Mouse (Mus musculus): ENCODE data around the gene B3galnt1. TPM values are rescaled to one million over a fixed set of nuclear protein-coding genes. Genes with fewer than 3 reads are reported as not detected.
A peak's percentile ranks its signal among the peaks of the same experiment; 100 is the strongest.
"Not testable (repeated sequence)": the region's sequence is repeated elsewhere in the genome, so short reads cannot be mapped to it uniquely, and the experiment has no call there.

Gene B3galnt1
- polyA plus RNA-seq, 1 experiment from 2014 or later = 21.0 TPM

DNA sequence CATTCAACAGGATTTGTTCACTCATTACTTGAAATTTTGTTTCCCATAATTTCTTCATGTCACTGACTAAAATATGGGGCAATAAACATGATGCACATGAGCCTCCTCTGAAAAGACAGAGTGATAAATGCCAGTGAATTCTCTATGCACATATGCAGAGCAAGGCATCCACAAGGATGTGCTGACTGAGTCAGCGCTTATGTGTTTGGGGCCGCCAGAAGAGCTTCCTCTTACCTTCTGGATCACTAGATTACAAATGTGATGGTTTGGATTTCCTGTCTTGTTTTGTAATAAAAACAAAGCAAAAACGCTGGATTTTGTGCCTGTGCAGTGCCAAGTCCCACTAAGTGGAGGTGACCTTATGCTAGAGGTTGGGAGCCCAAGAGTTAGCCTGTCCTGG lies 22.0 kb downstream of the B3galnt1 start:
- H3K9me3 ChIP-seq (ENCODE audit: low read length) = no peaks in the 10 kb centered on the region
- no peak for ATAC-seq

DNA sequence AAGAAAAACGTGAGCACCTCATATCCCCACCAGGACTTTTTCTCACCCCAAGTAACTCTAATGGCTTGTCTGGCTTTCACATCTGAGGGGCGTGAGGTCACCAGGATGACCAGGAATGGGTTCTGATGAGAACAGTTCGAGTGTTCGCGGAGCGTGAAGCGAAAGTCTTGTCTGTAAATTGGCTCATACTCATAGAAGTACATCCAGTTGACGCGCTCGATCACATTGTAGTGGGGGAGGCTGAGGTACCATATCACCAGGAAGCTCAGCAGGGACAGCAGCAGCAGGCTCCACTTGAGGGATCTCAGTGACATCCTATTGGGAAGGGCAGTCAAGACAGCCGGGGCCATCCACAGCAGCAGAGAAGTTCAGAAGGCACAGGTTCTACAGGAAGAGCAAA lies 23.2 kb downstream of the B3galnt1 start:
- DNase-seq (ENCODE audit: low spot score) = no peak
- TF ChIP-seq CTCF (IDR thresholded peaks at IDR 0.05) (no peak), EP300 (IDR thresholded peaks at IDR 0.05) (no peak)
- Histone ChIP-seq H3K4me3 (ENCODE audit: low read depth, low read length) (no peak overlapping the region), H3K27me3 (replicated peaks; ENCODE audit: insufficient read depth, low read length) (no peaks in the 10 kb centered on the region), H3K4me2 (replicated peaks; ENCODE audit: low read depth, low read length) (no peak overlapping the region), H3K27ac (ENCODE audit: low read length) (no peak overlapping the region), H3K4me1 (ENCODE audit: insufficient read depth, low read depth, low read length) (no peaks in the 10 kb centered on the region), H3K9me3 (ENCODE audit: low read length) (no peaks in the 10 kb centered on the region), H3K36me3 (ENCODE audit: insufficient read depth, low read length) (no peaks in the 10 kb centered on the region), H3K9ac (replicated peaks; ENCODE audit: low read depth) (no peak overlapping the region)
- ATAC-seq = no peak
- WGBS = 94% methylated on average over 11 of the region's 11 CpGs

More for the DNA sequence above, 22.0 kb downstream of the B3galnt1 start:
- WGBS = 58% methylated on average over 3 of the region's 3 CpGs
- Histone ChIP-seq H3K4me1 (ENCODE audit: insufficient read depth, low read depth, low read length) (no peaks in the 10 kb centered on the region), H3K4me3 (ENCODE audit: low read depth, low read length) (no peak overlapping the region), H3K27ac (ENCODE audit: low read length) (no peak overlapping the region), H3K9ac (replicated peaks; ENCODE audit: low read depth) (no peak overlapping the region), H3K27me3 (replicated peaks; ENCODE audit: insufficient read depth, low read length) (no peaks in the 10 kb centered on the region), H3K36me3 (ENCODE audit: insufficient read depth, low read length) (no peaks in the 10 kb centered on the region), H3K4me2 (replicated peaks; ENCODE audit: low read depth, low read length) (no peak overlapping the region)
- no peak for TF ChIP-seq EP300 (IDR thresholded peaks at IDR 0.05)
- DNase-seq (ENCODE audit: low spot score) = no peak

DNA sequence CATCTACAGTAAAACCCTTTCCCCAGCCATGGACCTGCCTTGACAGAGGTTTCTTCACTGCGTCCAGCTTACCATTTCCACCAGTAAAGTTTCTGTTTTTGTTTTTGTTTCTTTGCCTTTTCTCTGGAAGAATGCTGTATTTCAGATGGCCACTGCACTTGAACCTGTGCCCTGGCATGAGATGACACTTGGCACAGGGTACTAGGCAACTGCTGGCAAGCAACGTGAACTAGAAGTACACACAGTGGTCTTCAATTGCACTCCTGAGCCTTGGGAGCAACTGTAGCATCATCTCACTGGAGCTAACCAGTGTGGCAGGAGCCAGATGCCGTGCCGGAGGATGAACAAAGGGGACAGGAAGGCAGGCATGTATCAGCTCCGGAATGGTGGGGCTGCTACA lies 26.2 kb downstream of the B3galnt1 start:
- Histone ChIP-seq H3K9ac (replicated peaks; ENCODE audit: low read depth) (no peak overlapping the region), H3K36me3 (ENCODE audit: insufficient read depth, low read length) (no peaks in the 10 kb centered on the region), H3K4me2 (replicated peaks; ENCODE audit: low read depth, low read length) (no peak overlapping the region), H3K27me3 (replicated peaks; ENCODE audit: insufficient read depth, low read length) (no peaks in the 10 kb centered on the region), H3K4me3 (ENCODE audit: low read depth, low read length) (no peak overlapping the region), H3K27ac (ENCODE audit: low read length) (no peak overlapping the region), H3K9me3 (ENCODE audit: low read length) (no peaks in the 10 kb centered on the region), H3K4me1 (ENCODE audit: insufficient read depth, low read depth, low read length) (no peaks in the 10 kb centered on the region)
- 86% methylated on average over 5 of the region's 5 CpGs for WGBS
- DNase-seq (ENCODE audit: low spot score) (no peak), ATAC-seq (no peak)
- TF ChIP-seq EP300 (IDR thresholded peaks at IDR 0.05) (no peak), CTCF (IDR thresholded peaks at IDR 0.05) (no peak)

DNA sequence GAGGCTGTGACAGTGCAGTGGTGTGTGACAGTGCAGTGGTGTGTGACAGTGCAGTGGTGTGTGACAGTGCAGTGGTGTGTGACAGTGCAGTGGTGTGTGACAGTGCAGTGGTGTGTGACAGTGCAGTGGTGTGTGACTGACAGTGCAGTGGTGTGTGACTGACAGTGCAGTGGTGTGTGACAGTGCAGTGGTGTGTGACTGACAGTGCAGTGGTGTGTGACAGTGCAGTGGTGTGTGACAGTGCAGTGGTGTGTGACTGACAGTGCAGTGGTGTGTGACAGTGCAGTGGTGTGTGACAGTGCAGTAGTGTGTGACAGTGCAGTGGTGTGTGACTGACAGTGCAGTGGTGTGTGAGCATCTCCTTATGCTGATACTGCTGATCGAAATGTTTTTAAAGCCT lies 33.2 kb downstream of the B3galnt1 start:
- H3K9me3 ChIP-seq (ENCODE audit: low read length); H3K27me3 ChIP-seq (replicated peaks; ENCODE audit: insufficient read depth, low read length); DNase-seq (ENCODE audit: low spot score); H3K9ac ChIP-seq (replicated peaks; ENCODE audit: low read depth); H3K4me1 ChIP-seq (ENCODE audit: insufficient read depth, low read depth, low read length); H3K36me3 ChIP-seq (ENCODE audit: insufficient read depth, low read length); H3K4me2 ChIP-seq (replicated peaks; ENCODE audit: low read depth, low read length); H3K27ac ChIP-seq (ENCODE audit: low read length); H3K4me3 ChIP-seq (ENCODE audit: low read depth, low read length); ATAC-seq: not testable (repeated sequence)
- WGBS = 95% methylated on average over 1 of the region's 1 CpGs

DNA sequence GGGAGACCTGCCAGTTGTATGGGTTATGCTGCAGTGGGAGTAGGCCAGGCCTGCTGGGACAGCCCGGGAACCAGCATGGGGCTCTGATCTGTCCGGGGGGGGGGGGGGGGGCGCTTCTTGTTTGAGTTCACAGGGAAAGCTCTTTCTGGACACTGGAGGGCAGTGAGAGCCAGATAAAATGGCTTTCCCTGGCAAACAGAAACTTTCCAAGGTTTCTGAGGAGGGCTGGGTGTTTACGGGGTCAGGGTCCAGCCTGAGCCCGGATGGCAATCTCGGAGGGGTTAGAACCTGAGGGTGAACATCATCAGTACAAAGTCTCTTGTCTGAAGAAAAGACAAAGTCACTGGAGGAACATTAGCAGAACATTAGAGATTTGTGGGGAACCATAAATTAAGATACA lies 35.4 kb downstream of the B3galnt1 start:
- H3K27me3 ChIP-seq (replicated peaks; ENCODE audit: insufficient read depth, low read length) = no peaks in the 10 kb centered on the region
- H3K4me1 ChIP-seq (ENCODE audit: insufficient read depth, low read depth, low read length) = peaks cover 11% of the 10 kb centered on the region; the same call in 1 of the 2 replicates
- WGBS = 87% methylated on average over 4 of the region's 6 CpGs
- no peak for ATAC-seq
- no peaks in the 10 kb centered on the region for H3K36me3 ChIP-seq (ENCODE audit: insufficient read depth, low read length)
- no peak for TF ChIP-seq CTCF (IDR thresholded peaks at IDR 0.05)
- no peak for TF ChIP-seq EP300 (IDR thresholded peaks at IDR 0.05)
- no peak overlapping the region for H3K9ac ChIP-seq (replicated peaks; ENCODE audit: low read depth)
- no peak overlapping the region for H3K27ac ChIP-seq (ENCODE audit: low read length)
- DNase-seq (ENCODE audit: low spot score) = no peak
- no peaks in the 10 kb centered on the region for H3K9me3 ChIP-seq (ENCODE audit: low read length)
- H3K4me2 ChIP-seq (replicated peaks; ENCODE audit: low read depth, low read length) = no peak overlapping the region
- no peak overlapping the region for H3K4me3 ChIP-seq (ENCODE audit: low read depth, low read length)

DNA sequence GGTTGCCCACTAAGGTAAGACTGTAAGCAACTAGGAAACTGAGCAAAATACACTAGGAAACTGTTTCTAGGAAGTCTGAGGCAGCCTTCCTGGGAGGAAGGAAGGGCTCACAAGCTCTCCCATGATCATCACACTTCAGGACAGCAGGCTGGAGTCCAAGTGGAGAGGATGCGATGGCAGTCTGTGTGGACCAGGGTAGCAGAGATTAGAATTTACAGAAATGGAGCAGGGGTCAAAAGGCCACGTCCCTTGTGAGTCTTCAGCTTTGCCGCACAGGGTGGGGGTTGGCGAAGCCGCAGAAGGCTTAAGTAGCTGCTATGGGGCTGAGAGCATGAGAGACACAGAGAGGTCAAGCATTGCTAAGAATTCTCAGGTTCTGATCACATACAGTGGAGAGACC lies 37.1 kb downstream of the B3galnt1 start:
- 61% methylated on average over 5 of the region's 5 CpGs for WGBS
- no peaks in the 10 kb centered on the region for H3K36me3 ChIP-seq (ENCODE audit: insufficient read depth, low read length)

DNA sequence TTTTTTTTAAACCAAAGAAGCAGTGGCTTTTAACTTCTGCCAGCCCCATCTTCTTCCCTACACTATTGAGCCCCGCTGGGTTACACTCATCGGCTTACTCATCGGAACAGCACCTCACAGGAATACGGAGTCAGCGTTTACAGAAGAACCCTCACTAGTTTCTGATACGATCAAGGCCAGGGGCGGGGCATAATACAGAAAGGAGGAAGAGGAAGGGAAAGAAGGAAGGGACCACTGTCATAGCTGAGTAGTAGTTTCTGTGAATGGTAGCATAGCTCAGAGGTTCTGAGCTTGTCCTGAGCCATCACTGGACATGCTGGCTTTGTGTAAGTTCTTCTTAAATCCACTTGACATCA lies 38.8 kb downstream of the B3galnt1 start:
- no peak overlapping the region for H3K4me2 ChIP-seq (replicated peaks; ENCODE audit: low read depth, low read length)

More for the DNA sequence above, 37.1 kb downstream of the B3galnt1 start:
- TF ChIP-seq CTCF (IDR thresholded peaks at IDR 0.05) (no peak), EP300 (IDR thresholded peaks at IDR 0.05) (no peak)
- ATAC-seq (no peak; the same call in 1 of the 2 replicates), DNase-seq (ENCODE audit: low spot score) (no peak)
- Histone ChIP-seq H3K9ac (replicated peaks; ENCODE audit: low read depth) (no peak overlapping the region), H3K9me3 (ENCODE audit: low read length) (no peaks in the 10 kb centered on the region), H3K27me3 (replicated peaks; ENCODE audit: insufficient read depth, low read length) (no peaks in the 10 kb centered on the region), H3K4me1 (ENCODE audit: insufficient read depth, low read depth, low read length) (peaks cover 11% of the 10 kb centered on the region; the same call in 1 of the 2 replicates), H3K27ac (ENCODE audit: low read length) (no peak overlapping the region), H3K4me2 (replicated peaks; ENCODE audit: low read depth, low read length) (no peak overlapping the region), H3K4me3 (ENCODE audit: low read depth, low read length) (no peak overlapping the region)

More for the DNA sequence above, 38.8 kb downstream of the B3galnt1 start:
- Histone ChIP-seq H3K4me1 (ENCODE audit: insufficient read depth, low read depth, low read length) (peaks cover 11% of the 10 kb centered on the region; the same call in 1 of the 2 replicates), H3K27ac (ENCODE audit: low read length) (no peak overlapping the region), H3K27me3 (replicated peaks; ENCODE audit: insufficient read depth, low read length) (no peaks in the 10 kb centered on the region), H3K36me3 (ENCODE audit: insufficient read depth, low read length) (no peaks in the 10 kb centered on the region), H3K9me3 (ENCODE audit: low read length) (no peaks in the 10 kb centered on the region), H3K4me3 (ENCODE audit: low read depth, low read length) (no peak overlapping the region), H3K9ac (replicated peaks; ENCODE audit: low read depth) (no peak overlapping the region)
- TF ChIP-seq CTCF (IDR thresholded peaks at IDR 0.05) (no peak), EP300 (IDR thresholded peaks at IDR 0.05) (no peak)
- WGBS = 50% methylated on average over 7 of the region's 7 CpGs
- ATAC-seq = peak; percentile 62
- DNase-seq (ENCODE audit: low spot score) = peak; percentile 25
